Mouse (Mus musculus) megakaryocyte, embryonic 14.5 days (primary cell): ENCODE data around the gene Psen1.

ENCODE experiments used
- FLI1 ChIP-seq: IDR thresholded peaks from 2 replicates; pipeline ENCODE4 v1.6.1; 2012; ENCODE audit warnings: low read length, inconsistent platforms, mixed read lengths
- GATA1 ChIP-seq: IDR thresholded peaks from 3 replicates; pipeline ENCODE4 v1.6.1; 2012; ENCODE audit warnings: mixed read lengths, low read length, inconsistent platforms, borderline replicate concordance

DNA sequence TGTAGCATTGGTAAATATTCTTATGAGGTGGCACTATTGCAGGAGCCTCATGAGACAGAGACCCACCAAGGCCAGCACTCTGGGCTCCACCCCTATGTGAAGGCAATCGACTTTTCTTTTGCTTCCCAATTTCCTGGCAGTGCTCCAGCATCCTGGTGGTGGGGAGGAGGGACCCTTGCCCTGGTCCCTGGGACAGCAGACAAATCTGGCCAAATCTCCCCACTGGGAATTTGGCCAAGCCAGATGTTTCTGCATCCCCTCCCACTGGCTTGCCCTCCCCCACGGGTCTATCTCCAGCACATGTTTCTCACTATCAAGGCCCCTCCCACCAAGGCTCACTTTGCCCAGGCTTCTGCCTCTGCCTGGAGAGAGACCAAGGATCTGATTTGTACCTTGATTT lies 64.5 kb downstream of the Psen1 start:
- TF ChIP-seq GATA1 = no peak
- no peak for TF ChIP-seq FLI1
